Mouse (Mus musculus): ENCODE results near the gene Kat5.

GRCm38 (mm10) chr19:5625311-5625710 is 15.3 kb upstream of the Kat5 start:
- TF ChIP-seq POLR2A (IDR thresholded peaks at IDR 0.05; ENCODE audit: borderline replicate concordance, extremely low read depth, insufficient read depth, insufficient read length, poor library complexity, severe bottlenecking), result no peak
- TF ChIP-seq CTCF (IDR thresholded peaks at IDR 0.05; ENCODE audit: borderline replicate concordance, extremely low read depth, insufficient read depth, insufficient read length), result no peak

Measured in brain, embryonic 14.5 days (tissue).